Mouse (Mus musculus) cerebellum, postnatal 25 days (tissue): ENCODE results near the gene Snf8.

Experiments
- DNase-seq, 2 experiments: peaks; one replicate each; pipeline ENCODE4 v3.0.0; 2021; ENCODE audit warnings: mixed read lengths in 2 of 2

Snf8 gene

GRCm38 (mm10) chr11:96030571-96030970, 4.1 kb upstream of the Snf8 start:
- DNase-seq = no peak

DNA sequence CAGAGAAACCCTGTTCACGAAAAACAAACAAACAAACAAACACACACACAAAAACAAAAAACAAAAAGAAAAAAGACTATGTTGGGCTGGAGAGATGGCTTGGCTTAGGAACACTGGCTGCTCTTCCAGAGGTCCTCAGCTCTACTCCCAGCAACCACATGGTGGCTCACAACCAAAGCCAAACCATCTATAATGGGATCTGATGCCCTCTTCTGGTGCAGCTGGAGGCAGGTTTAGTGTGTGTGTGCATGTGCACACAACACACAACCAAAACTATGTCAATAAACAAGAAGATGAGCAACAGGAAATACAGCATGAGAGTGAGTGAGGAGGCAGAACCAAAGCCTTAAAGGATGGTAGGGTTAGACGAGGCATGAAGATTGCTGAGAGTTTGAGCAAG, 3.0 kb upstream of the Snf8 start:
- DNase-seq = no peak

- no peak for DNase-seq
These were observed 1.4 kb upstream of the Snf8 start for GRCm38 (mm10) chr11:96033264-96033663.

DNA sequence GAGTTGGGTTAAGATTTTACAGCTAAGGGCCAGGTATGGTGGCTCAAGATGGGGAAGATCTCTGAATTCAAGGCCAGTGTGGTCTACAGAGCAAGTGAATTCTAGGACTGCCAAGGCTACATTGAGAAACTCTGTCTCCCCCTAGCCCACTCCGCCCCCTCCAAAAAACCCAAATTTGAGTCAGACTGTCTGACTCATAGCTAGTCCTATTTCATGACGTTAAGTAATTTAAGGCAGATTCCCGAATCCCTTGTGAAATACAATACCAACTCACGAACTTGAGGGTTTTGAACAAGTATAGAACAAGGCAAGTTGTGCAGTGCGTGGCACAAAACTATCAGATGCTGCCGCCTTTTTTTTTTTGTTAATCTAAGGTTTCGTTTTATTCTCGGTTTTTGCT, 569 bp upstream of the Snf8 start:
- DNase-seq = no peak

GRCm38 (mm10) chr11:96035133-96035532, 448 bp downstream of the Snf8 start:
- peak in 1 of 2 experiments; percentile 59 for DNase-seq

GRCm38 (mm10) chr11:96037499-96037898, 2.8 kb downstream of the Snf8 start:
- DNase-seq = no peak

- DNase-seq = no peak
These were observed 3.9 kb downstream of the Snf8 start for GRCm38 (mm10) chr11:96038560-96038959.

- DNase-seq = no peak
These were observed 10.3 kb downstream of the Snf8 start for GRCm38 (mm10) chr11:96044803-96045567.

DNA sequence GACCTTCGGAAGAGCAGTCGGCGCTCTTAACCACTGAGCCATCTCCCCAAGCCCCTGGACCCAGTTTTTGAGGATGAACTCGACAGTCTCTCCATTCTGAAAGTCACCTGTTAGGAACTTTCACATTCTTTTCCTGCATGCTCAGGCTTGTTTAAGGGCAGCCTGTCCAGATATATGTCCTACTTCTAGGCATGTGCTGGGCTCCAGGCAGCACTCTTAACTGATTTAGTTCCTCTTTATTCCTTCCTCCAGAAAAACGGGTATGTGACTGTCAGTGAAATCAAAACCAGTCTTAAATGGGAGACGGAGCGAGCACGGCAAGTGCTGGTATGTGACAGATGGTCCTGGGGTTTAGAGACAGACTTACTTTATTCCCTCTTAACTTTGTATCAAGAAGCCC, 11.3 kb downstream of the Snf8 start:
- DNase-seq = no peak

DNA sequence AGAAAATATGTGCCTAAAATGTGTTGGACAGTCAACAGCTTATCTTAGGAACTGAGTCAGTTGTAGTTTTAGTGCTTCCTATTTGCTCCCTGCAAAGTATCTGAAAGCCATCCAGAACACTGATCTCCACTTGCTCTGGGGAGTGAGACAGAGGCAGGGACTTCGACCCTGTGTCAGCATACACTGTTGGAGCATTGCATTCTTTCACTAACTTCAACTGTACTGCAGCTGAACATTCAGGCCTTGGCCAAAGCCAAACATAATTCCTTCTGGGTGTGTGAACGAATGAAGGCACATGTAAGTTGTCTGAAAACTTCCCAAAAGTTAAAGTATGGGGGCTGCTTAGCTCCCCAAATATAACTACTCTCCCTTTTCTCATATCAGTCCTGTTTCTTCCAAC, 12.1 kb downstream of the Snf8 start:
- DNase-seq = no peak

GRCm38 (mm10) chr11:96047469-96048373, 13.0 kb downstream of the Snf8 start:
- no peak for DNase-seq

DNA sequence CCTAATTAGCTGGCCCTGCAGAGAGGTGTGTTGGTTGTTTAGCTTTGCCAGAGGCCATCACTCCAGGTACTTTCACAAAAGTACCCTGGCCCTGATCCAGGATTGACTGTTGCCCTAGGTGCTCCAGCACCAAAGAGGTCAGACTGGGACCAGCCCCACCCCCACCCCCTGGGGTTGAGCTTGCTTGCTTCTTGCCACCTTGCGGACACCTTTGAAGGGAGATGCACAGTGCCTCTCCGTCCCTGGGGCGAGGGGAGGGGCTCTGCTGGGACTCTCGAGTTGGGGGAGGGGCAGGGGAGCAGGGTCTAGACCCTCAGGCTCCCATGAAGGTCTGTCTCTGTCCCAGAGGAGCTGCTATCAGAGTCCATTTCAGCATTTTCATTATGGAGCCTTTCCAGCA, 15.3 kb downstream of the Snf8 start:
- peak in 1 of 2 experiments; percentile 29 for DNase-seq

- no peak for DNase-seq
These were observed 16.2 kb downstream of the Snf8 start for GRCm38 (mm10) chr11:96050854-96051253.

DNA sequence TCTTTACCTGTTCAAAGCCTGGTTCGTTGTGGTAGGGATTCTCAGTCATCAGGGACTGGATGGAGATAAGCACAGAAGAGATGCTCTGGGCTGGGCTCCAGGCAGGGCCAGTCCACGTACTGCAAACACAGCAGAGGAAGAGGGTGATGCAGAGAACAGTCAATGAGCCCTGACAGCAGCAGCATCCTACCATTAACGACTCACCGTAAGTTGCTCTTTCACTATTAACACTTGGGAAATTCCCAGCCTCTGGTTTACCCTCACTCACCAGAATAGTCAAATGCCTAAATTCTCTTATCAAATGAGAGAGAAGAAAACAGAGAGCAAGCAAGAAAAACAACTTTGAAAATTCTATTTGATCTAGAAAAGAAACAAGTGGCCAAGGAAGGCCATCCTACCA, 23.6 kb downstream of the Snf8 start:
- no peak for DNase-seq

- no peak for DNase-seq
These were observed 30.0 kb downstream of the Snf8 start for GRCm38 (mm10) chr11:96064521-96065214.

GRCm38 (mm10) chr11:96065215-96065911, 30.7 kb downstream of the Snf8 start, which contains the start of gene Ube2z:
Ube2z (minus strand) TSS chr11:96065388.
- peak; percentile 99 to 100 for DNase-seq

DNA sequence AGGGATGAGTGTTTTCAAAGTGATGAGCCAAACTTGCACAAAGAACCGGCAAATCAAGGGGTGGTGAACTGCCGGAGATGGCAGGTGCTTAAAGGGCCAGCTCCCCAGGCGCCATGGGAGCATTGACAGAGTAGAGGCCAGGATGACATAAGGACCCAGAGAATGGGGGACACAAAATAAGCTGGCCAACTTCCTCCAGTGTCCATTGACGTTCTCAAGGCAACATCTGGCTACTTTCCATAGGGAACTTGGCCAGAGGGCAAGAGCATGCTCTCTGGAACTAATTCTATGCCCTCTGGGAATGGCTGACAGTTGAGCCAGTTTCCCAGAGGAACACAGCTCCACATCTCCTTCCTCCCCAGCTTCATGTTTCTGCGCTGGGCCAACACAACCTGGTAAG, 33.5 kb downstream of the Snf8 start:
- DNase-seq = no peak

DNA sequence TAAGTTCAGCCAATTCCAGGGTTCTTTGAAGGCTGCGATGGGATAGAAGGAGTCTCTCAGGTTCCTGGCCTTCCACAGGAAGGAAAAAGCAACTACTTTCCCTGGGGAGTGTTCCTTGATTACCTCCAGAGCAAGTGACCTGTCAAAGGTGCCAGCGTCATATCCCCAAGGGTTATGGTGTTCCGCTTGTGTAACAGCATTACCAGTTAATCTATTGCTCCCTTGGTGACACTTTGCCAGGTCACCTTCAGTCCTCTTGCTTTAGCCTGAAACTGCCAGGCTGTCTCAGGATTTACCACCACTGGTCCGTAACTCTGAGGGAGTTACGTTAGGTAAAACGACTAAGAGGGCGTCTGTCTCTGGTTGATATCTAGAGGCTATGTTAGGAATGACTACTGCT, 35.7 kb downstream of the Snf8 start:
- no peak for DNase-seq

- DNase-seq = no peak
These were observed 36.3 kb downstream of the Snf8 start for GRCm38 (mm10) chr11:96071013-96071412.

- DNase-seq = peak; percentile 34 to 57
These were observed 38.8 kb downstream of the Snf8 start for GRCm38 (mm10) chr11:96073295-96073993.

GRCm38 (mm10) chr11:96074351-96075176, 39.9 kb downstream of the Snf8 start:
- peak; percentile 55 to 68 for DNase-seq
